Mouse (Mus musculus): ENCODE measurements around the gene Olfr223.

- TF ChIP-seq POLR2A (IDR thresholded peaks at IDR 0.05; ENCODE audit: borderline replicate concordance, insufficient read depth, low read length), result no peak
- TF ChIP-seq CTCF (IDR thresholded peaks at IDR 0.05; ENCODE audit: borderline replicate concordance, insufficient read depth, low read depth, low read length), result peak; percentile 89
Measured at GRCm38 (mm10) chr11:59624017-59624630, 31.0 kb upstream of the Olfr223 start.
